Mouse (Mus musculus) gastrocnemius, adult 2 months (tissue): ENCODE data around the gene 2010111I01Rik. TPM values are rescaled to one million over a fixed set of nuclear protein-coding genes. Genes with fewer than 3 reads are reported as not detected.

ENCODE experiments used
- DNase-seq: peaks from one replicate; pipeline ENCODE4 v3.0.0; 2022
- H3K27ac ChIP-seq: fragments of 200-600 bp; 2 replicates; pipeline ENCODE4 v1.8.1; 2022; ENCODE audit warnings: mild to moderate bottlenecking
- H3K4me3 ChIP-seq: fragments of 200-600 bp; 2 replicates; pipeline ENCODE4 v1.8.1; 2022; ENCODE audit warnings: mild to moderate bottlenecking, moderate library complexity
- CTCF ChIP-seq: fragments of 200-600 bp; IDR thresholded peaks from 2 replicates; pipeline ENCODE4 v1.8.1; 2022; ENCODE audit warnings: antibody characterized with exemption, mild to moderate bottlenecking, moderate library complexity
- intact Hi-C: fragments of 180-260 bp; cut with DNase I; formaldehyde crosslinking; loops from one replicate; pipeline ENCODE4 v1.15.1; 2025
- total RNA-seq, 2 experiments: library from RNA; stranded (reverse); gene quantifications; 2 replicates each; pipeline ENCODE4 v1.2.3; 2021

The 2010111I01Rik gene
- total RNA-seq, 2 experiments from 2014 or later = 56.8 to 61.4 TPM

GRCm38 (mm10) chr13:63270191-63270590 is 305.5 kb downstream of the 2010111I01Rik start:
- no peak for TF ChIP-seq CTCF
- H3K4me3 ChIP-seq = peak overlapping the region; percentile 57
- DNase-seq = no peak
- intact Hi-C loops = no loop called here
- H3K27ac ChIP-seq = peak overlapping the region; percentile 86

GRCm38 (mm10) chr13:63272017-63272601 is 307.4 kb downstream of the 2010111I01Rik start:
- H3K4me3 ChIP-seq = peak overlapping the region; percentile 79
- intact Hi-C loops = no loop called here
- H3K27ac ChIP-seq = peak overlapping the region; percentile 86
- TF ChIP-seq CTCF = no peak
- no peak for DNase-seq

- TF ChIP-seq CTCF = no peak
- intact Hi-C loops = no loop called here
- H3K4me3 ChIP-seq = peak overlapping the region; percentile 79
Observed at GRCm38 (mm10) chr13:63272602-63273229, 308.0 kb downstream of the 2010111I01Rik start.

GRCm38 (mm10) chr13:63273859-63274258 is 309.2 kb downstream of the 2010111I01Rik start:
- peak overlapping the region; percentile 86 for H3K27ac ChIP-seq
- H3K4me3 ChIP-seq = peak overlapping the region; percentile 79
- intact Hi-C loops = loop anchor here (2.0 kb wide), 1 partner anchor 33 kb away; no protein-coding TSS in a partner anchor
- DNase-seq = no peak
- no peak for TF ChIP-seq CTCF

More at GRCm38 (mm10) chr13:63272602-63273229, 308.0 kb downstream of the 2010111I01Rik start:
- DNase-seq = peak; percentile 77
- peak overlapping the region; percentile 86 for H3K27ac ChIP-seq

- no peak for DNase-seq
- Histone ChIP-seq H3K27ac (peak overlapping the region; percentile 86), H3K4me3 (peak overlapping the region; percentile 79)
- intact Hi-C loops = loop anchor here (2.0 kb wide), 1 partner anchor 34 kb away; no protein-coding TSS in a partner anchor
- no peak for TF ChIP-seq CTCF
Observed at GRCm38 (mm10) chr13:63274488-63275166, 309.9 kb downstream of the 2010111I01Rik start.

GRCm38 (mm10) chr13:63276389-63276788 is 311.7 kb downstream of the 2010111I01Rik start:
- intact Hi-C loops = no loop called here
- no peak for DNase-seq
- H3K27ac ChIP-seq = peak overlapping the region; percentile 86
- H3K4me3 ChIP-seq = peak overlapping the region; percentile 79
- TF ChIP-seq CTCF = no peak

GRCm38 (mm10) chr13:63277316-63277715 is 312.6 kb downstream of the 2010111I01Rik start:
- Histone ChIP-seq H3K27ac (peak overlapping the region; percentile 86), H3K4me3 (peak overlapping the region; percentile 79)
- no peak for DNase-seq
- intact Hi-C loops = no loop called here
- no peak for TF ChIP-seq CTCF

GRCm38 (mm10) chr13:63278141-63278631 is 313.5 kb downstream of the 2010111I01Rik start:
- Histone ChIP-seq H3K4me3 (peak overlapping the region; percentile 79), H3K27ac (peak overlapping the region; percentile 86)
- intact Hi-C loops = no loop called here
- no peak for DNase-seq
- TF ChIP-seq CTCF = no peak

- TF ChIP-seq CTCF = no peak
- H3K27ac ChIP-seq = peak overlapping the region; percentile 86
- peak; percentile 64 for DNase-seq
- intact Hi-C loops = no loop called here
- peak overlapping the region; percentile 79 for H3K4me3 ChIP-seq
Observed at GRCm38 (mm10) chr13:63278796-63279475, 314.2 kb downstream of the 2010111I01Rik start.

GRCm38 (mm10) chr13:63279807-63280206 is 315.1 kb downstream of the 2010111I01Rik start:
- intact Hi-C loops = no loop called here
- TF ChIP-seq CTCF = no peak
- DNase-seq = peak; percentile 29
- Histone ChIP-seq H3K27ac (peak overlapping the region; percentile 86), H3K4me3 (peak overlapping the region; percentile 79)

- intact Hi-C loops = no loop called here
- Histone ChIP-seq H3K27ac (peak overlapping the region; percentile 86), H3K4me3 (peak overlapping the region; percentile 79)
- DNase-seq = no peak
- no peak for TF ChIP-seq CTCF
Observed at GRCm38 (mm10) chr13:63280344-63280743, 315.7 kb downstream of the 2010111I01Rik start.

- TF ChIP-seq CTCF = no peak
- intact Hi-C loops = no loop called here
- H3K4me3 ChIP-seq = peak overlapping the region; percentile 79
- DNase-seq = no peak
- peak overlapping the region; percentile 86 for H3K27ac ChIP-seq
Observed at GRCm38 (mm10) chr13:63281206-63281605, 316.5 kb downstream of the 2010111I01Rik start.
